Mouse (Mus musculus): ENCODE measurements around the gene Pde4b.

The Pde4b gene

DNA sequence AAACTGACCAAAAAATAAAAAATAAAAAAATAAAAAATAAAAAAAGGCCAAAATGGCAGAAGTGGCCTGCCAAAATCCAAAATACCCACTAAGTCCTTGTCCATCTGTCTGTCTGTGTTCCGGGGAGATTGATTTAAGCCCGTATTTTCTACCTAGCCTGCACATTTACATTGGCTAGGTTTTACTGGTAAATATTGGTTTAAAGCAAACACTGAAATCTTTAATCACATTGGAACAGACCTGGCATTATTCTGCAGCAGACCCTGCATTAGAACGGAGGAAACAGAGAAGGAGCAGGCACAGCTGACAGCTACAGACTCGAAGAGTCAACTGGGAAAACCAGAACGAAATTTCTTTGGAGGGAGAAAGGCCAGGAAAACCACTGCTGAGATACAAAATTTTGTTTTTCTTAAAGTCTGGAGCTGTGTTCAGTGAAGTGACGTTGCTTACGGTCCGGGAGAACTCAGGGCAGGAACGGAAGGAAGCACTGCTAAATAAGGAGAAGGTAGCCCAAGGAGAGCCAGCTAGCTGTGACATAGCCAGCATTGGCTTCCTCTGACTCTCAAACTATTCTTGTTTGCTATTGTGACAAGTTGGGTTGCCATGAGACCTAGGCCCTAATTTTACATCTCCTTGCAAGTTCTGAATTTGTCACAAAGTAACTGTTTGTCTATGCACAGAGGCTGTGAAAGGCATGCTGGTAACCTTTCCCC lies 470.3 kb downstream of the Pde4b start:
- DNase-seq: no peak

DNA sequence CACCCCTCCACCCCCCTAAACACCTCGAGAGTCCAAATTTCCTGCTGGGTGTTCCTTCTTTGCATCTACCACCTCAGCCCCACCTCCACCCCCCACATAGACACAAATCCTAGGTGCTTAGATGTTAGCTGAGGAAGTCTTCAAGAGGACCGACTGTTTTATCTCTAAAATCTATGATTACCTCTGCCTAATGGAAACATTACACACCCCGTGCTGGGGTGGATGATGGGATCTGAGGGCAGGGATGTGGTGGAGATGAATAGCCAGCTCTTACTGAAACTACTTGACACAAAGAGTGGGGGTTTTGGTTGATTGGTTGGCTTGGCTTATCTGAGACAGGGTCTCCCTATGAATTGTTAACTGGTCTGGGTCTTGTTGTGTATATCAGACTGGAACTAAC lies 471.0 kb downstream of the Pde4b start:
- no peak for DNase-seq

DNA sequence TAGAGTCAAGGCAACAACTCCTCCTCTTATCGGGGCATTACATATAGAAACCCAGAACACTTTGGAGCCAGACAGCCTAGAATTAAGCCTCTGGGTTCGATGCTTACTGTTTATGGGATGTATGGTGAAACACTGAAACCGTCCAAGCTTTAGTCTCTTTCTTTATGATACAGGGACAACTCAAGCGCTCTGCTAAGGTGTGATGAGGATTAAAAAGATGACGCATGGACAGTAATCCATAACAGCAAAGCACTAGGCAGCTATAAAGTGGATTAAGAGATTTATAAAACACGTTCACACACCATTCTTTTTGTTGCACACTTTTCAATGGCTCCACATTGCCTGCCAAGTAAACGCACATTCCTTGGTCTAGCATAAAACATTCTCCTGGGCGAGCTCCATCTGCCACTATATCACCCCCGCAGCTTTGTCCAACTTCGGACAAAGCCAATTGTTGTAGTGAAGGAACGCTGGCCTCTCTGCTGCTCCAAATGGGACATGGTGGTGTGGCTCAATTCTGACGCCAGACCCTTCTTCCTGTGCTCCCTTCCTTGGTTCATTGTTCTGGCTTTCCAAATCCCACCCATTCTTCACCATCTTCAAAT lies 473.4 kb downstream of the Pde4b start:
- DNase-seq: no peak

DNA sequence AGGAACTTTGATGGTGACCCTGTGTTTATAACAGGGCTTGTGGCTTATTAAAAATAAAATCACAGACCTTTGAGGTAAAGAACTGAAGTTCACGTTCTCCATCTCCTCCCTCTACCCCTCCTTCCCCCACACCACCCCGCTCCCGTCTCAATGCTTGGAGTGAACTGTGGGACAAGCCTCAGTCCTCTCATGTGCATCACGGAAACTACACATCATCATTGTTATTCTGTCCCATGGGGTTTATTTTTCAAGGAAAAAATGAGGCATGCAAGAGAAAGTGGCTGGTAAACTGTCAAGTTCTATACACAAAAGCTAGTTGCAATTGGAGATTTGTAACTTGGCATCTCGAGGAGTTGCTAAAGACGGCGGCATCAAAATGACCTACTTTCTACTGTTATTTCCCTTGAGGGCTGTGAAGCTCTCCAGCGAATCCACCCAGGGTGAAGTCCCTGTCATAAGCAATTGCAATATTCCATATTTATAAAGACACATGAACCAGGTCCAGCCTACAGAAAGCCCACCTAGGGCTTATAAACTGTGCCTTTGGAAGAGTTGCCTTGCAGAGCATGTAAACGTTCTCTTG lies 476.0 kb downstream of the Pde4b start:
- DNase-seq: no peak

DNA sequence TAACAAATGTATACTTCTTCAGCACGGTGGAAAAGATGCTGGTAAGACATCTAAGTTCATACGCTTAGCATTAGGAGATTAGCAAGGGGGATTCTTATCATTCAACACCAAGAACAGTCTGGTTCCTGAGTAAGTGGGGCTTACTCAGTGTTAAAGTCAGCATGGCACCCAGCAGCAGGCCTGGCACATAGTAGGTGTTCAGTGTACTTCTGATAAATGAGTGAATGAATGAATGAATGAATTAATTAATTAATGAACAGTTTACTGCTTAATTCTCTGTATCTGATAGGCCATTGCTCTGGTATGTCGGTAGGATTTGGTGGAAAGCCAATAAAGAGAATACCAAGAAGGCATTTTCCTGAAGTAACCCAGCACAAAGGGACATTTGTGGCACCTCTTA lies 476.9 kb downstream of the Pde4b start:
- DNase-seq: no peak

DNA sequence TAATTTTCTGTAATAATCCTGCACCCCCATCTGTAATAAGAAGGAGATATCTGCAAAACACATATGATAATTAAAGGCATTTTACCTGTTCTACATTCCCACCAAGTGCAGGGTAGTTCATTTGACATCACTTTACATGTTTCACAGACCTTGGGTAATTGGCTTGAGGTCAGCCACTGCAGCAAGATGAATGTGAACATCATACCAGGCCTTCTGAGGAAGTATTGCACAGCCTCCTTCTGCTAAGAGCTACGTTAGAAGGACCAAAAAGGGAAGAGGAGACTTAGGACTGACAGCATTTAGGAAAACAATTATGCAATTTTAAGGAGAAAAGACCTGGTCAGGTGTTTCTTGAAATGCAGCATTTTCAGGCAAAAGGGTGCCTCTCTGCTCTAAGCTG lies 479.1 kb downstream of the Pde4b start:
- no peak for DNase-seq

DNA sequence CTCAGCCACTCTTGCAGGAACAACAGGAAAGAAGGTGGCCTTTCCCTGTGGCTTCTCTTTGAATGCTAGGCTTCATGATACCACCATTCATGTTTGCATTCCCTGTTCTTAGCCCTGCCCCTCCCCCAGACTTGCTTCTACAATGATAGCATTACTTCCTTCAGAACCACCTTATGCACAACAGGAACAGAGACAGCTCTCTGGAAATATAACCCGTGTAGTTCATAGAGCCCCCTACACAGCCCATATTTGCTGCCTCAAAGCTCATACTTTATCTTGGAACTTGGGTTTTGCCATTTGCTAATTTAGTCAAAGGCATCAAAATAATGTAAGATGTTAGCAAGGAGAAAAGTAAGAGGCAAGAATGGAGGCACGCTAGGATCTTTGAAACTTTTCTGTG lies 479.8 kb downstream of the Pde4b start:
- no peak for DNase-seq

DNA sequence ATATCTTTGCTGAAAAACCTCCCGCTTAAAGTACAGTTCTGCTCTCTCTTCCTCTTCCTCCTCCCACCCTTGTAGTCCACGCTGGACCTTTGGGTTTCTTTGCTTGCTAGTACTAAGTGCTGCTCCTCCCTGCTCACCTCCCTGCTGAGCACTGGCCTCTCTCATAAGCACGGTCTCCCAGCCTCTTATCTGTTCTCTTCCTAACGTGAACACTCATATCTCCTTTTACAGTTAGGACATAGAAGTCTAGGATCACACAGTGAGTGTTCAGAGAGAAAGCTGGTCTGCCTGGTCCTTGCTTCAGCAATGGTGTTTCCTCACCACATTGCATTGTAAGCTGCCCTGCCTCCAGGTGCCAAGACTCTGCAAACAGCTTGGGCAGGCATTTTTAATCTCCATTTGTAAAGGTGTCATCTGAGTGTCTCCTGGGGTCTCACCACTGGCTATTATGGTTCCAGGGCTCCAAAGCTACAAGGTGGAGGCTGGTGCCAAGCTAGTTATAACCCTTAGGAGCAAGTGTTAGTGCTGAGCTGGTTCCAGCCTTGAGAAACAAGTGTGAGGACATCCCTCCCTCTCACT lies 480.4 kb downstream of the Pde4b start:
- DNase-seq: peak; percentile 38

DNA sequence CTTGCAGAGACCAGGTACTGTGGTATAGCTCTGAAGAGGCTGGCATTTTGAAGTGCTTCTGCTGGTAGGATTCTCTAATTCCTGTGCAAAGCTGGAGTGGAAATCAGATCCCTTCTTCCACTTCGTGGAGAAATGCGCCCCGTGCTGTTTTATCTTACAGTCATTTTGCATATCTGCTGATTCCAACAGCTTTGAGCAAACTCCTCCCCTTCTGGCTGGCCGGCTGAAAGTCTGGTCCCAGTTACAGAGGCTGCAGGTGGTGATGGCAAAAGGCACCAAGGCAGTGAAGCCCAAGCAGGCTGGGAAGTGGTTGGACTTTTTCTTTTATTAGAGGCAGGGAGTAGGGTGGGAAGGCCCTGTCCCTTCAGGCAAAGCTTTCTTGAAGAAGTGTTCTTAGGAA lies 481.2 kb downstream of the Pde4b start:
- peak; percentile 70 for DNase-seq

DNA sequence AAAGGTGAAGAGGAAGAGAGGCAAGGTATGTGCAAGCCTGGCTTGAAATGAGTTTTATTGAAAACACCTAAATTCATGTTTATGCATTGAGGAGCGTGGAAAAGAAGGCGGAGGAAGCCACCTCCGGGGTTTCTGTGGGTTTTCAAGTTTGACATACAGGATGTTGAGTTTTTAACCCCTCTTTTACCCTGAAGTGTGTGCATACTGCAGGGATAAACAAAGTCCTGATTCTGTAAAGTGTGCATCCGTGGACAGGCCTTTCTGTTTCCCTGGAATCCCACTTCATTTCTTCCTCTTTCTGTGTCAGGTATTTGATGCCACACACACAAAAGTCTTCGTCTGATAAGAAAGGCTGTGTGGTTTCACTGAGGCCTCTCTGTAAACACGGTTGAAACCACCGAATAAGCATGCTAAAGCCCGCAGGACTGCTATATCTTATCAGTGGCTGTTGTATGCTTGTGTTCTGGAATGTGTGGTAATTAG lies 481.8 kb downstream of the Pde4b start:
- DNase-seq: peak; percentile 75

DNA sequence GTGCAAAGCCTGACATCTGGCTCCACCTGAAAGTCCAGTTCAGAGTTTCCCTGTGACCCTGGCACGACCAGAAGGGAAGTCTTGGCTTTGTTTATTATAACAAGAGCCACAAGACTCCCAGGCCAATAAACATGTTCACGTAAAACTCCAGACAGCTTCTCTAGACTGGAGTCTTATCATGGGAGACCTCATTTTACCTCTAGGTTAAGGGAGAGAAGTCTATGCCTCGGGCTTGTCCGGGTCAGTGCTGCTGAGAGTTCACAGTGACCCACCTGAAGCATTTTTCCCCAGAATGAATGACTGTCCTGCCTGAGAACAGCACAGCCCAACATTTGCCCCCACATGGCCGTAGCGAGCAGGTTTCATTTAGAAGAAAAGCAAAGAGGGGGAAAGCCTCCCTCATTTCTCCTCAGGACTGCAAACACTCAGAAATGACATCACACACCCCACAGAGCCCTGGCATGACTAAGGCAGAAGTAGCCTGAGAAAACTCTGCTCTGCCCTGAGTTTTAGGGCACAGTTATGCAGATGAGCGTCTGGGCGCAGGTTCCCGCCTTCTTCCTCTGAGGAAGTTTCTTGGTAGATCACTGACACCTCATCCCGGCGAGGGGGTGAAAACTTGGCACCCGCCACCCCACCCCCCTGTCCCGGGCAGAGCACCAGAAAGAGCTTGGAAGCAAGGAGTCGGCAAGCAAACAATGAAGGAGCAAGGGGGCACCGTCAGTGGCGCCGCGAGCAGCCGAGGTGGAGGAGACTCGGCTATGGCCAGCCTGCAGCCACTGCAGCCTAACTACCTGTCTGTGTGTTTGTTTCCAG lies 482.8 kb downstream of the Pde4b start:
- DNase-seq: peak; percentile 79

DNA sequence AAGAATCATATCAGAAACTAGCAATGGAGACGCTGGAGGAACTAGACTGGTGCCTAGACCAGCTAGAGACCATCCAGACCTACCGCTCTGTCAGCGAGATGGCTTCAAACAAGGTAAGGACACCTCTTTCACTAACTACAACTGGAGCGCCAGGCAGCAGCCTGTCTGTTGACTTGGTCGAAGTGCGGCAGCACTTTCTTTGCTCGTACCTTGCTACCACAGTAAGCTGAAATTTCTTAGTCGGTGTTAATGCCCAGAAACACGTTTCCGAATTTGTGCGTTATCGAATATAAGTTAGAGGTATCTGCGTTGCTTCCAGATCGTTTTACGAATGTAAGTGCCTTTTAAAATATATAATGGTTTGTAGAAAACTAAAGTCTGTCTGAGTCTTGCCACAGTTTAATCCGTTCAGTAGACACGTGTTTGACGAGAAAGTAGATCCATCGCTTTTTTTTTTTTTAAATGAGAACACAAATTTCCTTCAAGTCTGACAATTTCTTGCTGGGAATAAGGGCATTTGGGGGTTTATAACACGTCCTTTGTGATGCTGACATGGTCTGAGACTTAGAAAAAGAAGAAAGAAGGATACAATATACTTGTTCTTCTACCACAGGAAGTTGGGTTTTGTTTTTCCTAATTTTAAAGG lies 483.5 kb downstream of the Pde4b start:
- peak; percentile 72 for DNase-seq

DNA sequence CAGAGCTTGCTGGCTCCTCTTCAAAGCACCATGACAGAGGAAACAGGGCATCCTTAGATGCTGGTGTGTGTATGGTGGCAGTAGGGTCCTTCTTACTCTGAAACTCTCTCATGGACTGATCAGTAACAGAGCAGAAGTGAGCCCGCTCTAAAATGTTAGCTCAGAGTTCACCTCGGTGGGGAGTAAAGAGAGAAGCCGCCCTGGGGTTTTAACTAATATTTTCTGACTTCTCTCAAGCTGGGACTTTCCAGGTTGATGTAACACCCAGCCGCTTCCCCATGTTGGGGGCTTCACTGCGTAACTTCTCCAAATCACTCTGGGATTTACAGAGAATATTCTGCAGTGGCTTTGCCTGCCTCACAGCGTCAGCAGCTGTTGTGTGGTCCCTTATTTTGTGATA lies 484.7 kb downstream of the Pde4b start:
- DNase-seq: peak; percentile 47

DNA sequence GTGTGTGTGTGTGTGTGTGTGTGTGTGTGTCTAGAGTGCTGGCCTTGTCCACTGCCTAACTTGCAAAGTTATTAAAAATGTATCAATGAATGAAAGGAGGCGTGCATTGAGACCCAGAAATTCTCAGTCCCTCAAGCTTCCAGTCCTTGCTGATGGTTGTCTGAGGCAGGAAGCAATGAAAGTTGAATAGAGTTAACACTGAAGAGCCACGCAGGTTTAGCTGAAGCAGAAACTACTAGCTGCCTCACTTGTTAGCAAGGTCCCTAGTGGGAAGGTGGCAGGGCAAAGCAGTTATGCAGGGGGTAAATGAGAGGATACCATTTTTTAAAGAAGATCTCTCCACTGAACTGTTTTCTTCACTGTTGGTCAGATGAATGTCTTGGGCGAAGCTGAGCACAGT lies 485.2 kb downstream of the Pde4b start:
- no peak for DNase-seq

DNA sequence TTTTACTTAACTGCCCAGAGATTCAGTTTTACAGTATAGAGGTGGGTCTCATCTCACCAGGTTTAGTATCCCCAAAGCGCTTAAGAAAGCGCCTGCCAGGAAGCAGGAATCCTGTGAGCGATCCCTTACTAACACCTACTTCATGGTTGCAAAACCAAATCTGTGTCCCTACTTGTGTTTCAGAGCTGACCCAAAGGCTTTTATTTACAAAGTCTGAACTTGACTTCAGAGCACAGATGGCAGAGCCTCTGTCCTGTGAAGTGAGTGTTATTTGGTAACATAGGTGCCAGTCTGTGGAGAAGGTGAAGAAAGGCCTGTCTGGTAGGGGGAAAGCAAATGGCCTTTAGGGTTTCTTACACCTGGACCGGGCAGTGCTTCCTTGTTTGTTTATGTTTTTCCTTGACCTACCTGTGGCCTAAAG lies 486.0 kb downstream of the Pde4b start:
- DNase-seq: no peak

DNA sequence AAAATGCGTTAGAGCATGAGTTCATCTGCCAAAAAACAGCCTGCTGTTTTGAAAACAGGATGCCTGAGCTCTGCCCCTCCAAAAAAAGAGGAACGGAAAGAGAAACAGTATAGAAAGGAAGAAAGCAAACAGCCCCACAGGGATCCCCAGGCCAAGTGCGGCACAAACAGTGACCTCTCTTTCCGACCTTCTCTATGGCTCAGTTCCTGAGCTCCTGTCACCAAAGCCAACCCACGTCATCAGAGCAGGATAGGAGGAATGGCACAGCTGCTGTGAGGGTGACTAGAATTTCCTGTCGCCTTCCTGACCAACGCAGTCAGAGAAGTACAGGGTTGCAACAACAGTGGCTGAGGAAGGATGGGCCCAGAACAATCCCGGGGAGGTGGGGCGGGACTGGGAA lies 486.9 kb downstream of the Pde4b start:
- DNase-seq: peak; percentile 47

DNA sequence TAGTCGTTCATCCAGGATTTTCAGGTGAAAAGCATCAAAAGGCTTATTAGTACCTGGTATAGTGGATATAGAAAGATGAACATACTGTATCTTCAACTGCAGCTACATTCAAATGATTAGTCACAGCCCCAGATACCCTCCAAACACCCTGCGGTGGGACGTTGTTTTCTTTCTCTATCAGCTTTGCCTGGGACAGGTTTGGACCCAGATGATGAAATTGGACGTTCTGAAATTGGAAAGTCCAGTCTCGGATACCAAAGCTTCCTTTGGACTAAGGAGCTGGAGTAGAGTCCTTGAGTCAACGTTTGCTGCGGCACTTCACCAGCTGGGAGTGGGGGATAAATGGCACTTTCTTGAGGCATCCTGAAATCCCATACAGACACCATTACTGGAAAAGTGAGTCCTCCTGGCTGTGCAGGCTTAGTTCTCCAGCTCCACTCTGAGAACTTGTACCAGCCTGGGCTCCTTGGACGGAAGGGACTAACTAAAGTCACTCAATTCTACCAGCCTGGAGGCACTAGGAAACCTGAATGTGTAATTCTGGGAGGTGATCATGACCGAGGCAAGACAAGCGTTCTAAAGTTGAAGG lies 487.4 kb downstream of the Pde4b start:
- DNase-seq: no peak

DNA sequence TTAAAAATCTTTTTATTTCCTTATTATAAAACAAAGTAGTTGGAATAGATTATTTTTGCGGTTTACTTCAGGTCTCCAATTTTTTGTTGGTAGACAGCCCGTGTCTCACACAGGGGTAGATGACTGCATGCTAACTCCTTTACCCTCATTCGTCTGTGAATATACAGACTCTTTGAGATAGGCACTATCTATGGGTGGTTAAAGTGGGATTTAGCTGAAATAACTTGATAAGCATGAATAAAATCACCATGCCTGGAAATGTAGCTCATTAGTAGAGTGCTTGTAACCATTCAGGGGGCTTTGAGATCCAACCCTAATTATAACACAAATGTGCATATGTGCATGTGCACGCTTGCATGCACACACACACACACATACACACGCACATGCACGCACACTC lies 488.8 kb downstream of the Pde4b start:
- no peak for DNase-seq

DNA sequence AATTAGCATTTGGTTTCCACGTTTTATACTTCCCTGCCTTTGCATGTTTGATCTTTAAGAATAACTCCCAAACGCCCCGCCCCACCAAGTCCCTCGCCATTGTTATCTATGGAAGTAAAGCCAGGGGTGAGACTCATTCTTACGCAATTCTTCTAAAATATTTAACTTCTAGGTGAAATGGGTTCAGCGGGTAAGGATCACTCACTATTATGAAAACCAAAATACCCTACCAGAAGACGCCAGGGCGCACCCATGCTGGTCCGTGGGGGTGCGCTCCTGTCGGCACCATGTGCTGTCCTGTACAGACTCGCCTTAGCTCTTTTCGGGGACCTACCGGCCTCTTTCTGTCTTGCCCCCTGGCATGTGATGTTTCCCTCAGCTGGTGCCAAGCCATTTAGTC lies 490.3 kb downstream of the Pde4b start:
- no peak for DNase-seq

DNA sequence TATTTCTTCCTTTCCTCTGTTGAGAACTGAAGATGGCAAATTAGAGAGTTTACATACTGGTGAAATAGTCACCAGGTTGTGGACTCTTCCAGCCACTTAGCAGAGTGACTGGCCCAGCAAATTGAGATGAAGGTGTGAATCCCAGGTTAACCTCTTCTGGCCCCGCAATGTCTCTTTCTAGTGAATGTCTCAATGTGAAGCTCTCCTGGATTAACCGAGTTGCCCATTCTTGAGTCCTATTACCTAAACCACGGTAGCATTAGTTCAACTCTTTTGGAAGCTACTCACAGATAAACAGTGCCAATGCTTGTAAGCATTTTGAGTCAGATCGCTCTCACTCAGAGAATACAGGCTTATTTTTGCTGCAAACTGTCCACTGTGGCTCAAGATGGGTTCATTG lies 491.7 kb downstream of the Pde4b start:
- DNase-seq: no peak

DNA sequence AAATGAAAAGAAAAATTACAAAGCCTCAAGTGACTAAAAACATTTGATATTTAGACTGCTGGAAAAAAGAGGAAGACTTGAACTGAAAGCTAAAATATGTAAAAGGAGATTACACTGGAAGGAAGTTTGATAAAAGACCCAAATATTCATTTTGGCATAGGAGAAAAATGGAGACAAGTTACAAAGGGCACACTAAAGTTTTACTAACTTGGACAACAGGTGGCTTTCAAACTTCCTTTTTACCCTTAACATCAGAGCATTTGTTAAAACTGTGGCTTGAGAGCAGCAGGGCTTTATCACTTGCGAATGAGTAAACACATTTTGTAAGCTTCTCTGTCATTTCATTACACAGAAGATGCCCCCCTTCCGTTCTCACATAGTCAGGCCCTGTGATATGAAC lies 492.4 kb downstream of the Pde4b start:
- DNase-seq: no peak

DNA sequence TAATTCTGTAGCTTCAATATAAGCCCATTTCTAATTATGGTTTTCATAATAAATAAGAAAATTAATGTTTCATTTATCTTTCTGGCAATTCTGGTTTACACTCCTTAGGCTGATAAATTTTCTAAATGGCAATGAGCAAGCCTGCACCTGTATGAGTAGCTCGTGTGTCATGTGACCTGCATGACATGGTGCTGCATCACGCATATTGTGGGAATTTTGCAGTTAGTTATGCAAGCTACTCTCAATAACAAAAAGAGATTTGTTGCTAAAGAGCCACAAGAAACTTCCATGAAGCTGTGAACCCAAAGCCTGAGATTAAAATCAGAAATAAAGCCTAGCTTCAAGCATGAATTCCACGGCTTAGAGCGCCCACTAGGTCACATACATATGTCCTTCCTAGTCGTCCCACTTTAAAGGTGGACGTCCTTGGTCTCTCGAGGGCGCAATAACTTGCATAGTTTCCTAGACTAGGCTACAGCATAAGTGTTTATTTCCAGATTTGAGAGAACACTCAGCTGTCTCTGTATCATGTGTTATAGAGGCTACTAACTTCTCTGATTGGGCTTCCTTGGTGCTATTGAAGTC lies 494.9 kb downstream of the Pde4b start:
- no peak for DNase-seq

Measured in thymus, postnatal 25 days (tissue).